10 mouse cellular contexts compared by ENCODE assay signal in the genomic region with DNA sequence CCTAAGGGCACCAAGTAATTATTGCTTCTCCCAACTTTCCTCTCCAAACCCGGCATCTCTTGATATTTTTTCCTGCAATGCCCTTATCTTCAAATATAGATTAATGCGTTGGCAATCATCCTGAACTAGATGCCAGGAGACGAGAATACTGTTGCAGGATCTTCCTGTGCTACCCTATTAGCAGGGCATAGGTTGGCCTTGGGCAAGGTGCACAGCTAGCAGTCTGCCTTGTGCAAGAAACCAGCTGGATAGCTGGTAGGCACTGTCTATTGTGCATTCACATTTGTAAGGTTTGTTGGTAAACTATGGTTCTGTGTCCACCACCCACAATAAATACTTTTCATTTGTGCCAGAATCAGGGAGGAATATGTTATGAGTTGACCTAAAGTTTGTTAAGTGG. TPM values are rescaled to one million over a fixed set of nuclear protein-coding genes. Genes with fewer than 3 reads are reported as not detected.
DNase-seq lines count a peak whose midpoint lies in the region; ATAC-seq lines count a peak whose summit lies in the region.
"Had no signal": no experiment of that assay in that cellular context is flagged by ENCODE, and none has a peak within 500 bp of the region (broad histone marks: within the 10 kb centered on the region; RNA-seq: fewer than 3 reads in every experiment).

No protein-coding gene starts in this region.

- 73% methylated on average over 3 of the region's 3 CpGs for WGBS in hindbrain, embryonic 11.5 days
- 59% methylated on average over 3 of the region's 3 CpGs for WGBS in hindbrain, embryonic 16.5 days
- WGBS in neural tube, embryonic 13.5 days, result 74% methylated on average over 3 of the region's 3 CpGs
- WGBS in neural tube, embryonic 15.5 days, result 72% methylated on average over 3 of the region's 3 CpGs
- WGBS in kidney, embryonic 14.5 days, result 61% methylated on average over 3 of the region's 3 CpGs

- H3K27me3 ChIP-seq in hindbrain, embryonic 11.5 days (ENCODE audit: control insufficient read depth, insufficient read depth, low read length), result peaks cover 7% of the 10 kb centered on the region
- peaks cover 24% of the 10 kb centered on the region for H3K27me3 ChIP-seq in hindbrain, embryonic 16.5 days (replicated peaks; ENCODE audit: control insufficient read depth, insufficient read depth, low read length)
- H3K27me3 ChIP-seq in neural tube, embryonic 13.5 days, result peaks cover 48% of the 10 kb centered on the region
- H3K27me3 ChIP-seq in neural tube, embryonic 15.5 days (replicated peaks), result peaks cover 32% of the 10 kb centered on the region
- H3K27me3 ChIP-seq in kidney, embryonic 14.5 days (ENCODE audit: control insufficient read depth, insufficient read depth, low read length), result no peaks in the 10 kb centered on the region

- H3K4me2 ChIP-seq in hindbrain, embryonic 11.5 days (replicated peaks; ENCODE audit: low read depth, low read length), result peak overlapping the region; percentile 98; the same call in 1 of the 2 replicates
- no peak overlapping the region for H3K4me2 ChIP-seq in hindbrain, embryonic 16.5 days (ENCODE audit: low read length)
- H3K4me2 ChIP-seq in neural tube, embryonic 13.5 days, result peak overlapping the region; percentile 100
- H3K4me2 ChIP-seq in neural tube, embryonic 15.5 days, result no peak overlapping the region; the same call in 1 of the 2 replicates
- peak overlapping the region; percentile 58 for H3K4me2 ChIP-seq in kidney, embryonic 14.5 days (replicated peaks; ENCODE audit: low read depth, low read length)

- no peak overlapping the region for H3K27ac ChIP-seq in hindbrain, embryonic 11.5 days (ENCODE audit: low read depth, low read length)
- no peak overlapping the region for H3K27ac ChIP-seq in hindbrain, embryonic 16.5 days (ENCODE audit: low read depth, low read length)
- no peak overlapping the region for H3K27ac ChIP-seq in neural tube, embryonic 13.5 days (replicated peaks)
- no peak overlapping the region for H3K27ac ChIP-seq in neural tube, embryonic 15.5 days (replicated peaks)
- H3K27ac ChIP-seq in kidney, embryonic 14.5 days (ENCODE audit: low read depth, low read length), result no peak overlapping the region

- H3K4me3 ChIP-seq in hindbrain, embryonic 11.5 days (ENCODE audit: low read depth, low read length), result peak overlapping the region; percentile 75; the same call in 1 of the 2 replicates
- no peak overlapping the region for H3K4me3 ChIP-seq in hindbrain, embryonic 16.5 days (ENCODE audit: low read length)
- H3K4me3 ChIP-seq in neural tube, embryonic 13.5 days, result no peak overlapping the region
- no peak overlapping the region for H3K4me3 ChIP-seq in neural tube, embryonic 15.5 days (replicated peaks)
- peak overlapping the region; percentile 63; the same call in 1 of the 2 replicates for H3K4me3 ChIP-seq in kidney, embryonic 14.5 days (ENCODE audit: low read length)

- ATAC-seq in hindbrain, embryonic 11.5 days (ENCODE audit: low FRiP score), result no peak
- no peak for ATAC-seq in hindbrain, embryonic 16.5 days
- ATAC-seq in neural tube, embryonic 13.5 days (ENCODE audit: low read depth), result no peak
- no peak for ATAC-seq in neural tube, embryonic 15.5 days (ENCODE audit: low FRiP score)
- no peak for ATAC-seq in kidney, embryonic 14.5 days (ENCODE audit: low FRiP score, low TSS enrichment)
- ATAC-seq: activated CD4-positive, CD25-positive, alpha-beta regulatory T cell, adult 4 months had no signal

- H3K36me3 ChIP-seq in hindbrain, embryonic 11.5 days (ENCODE audit: control insufficient read depth, insufficient read depth, low read length), result no peaks in the 10 kb centered on the region
- H3K36me3 ChIP-seq in hindbrain, embryonic 16.5 days (ENCODE audit: control insufficient read depth, insufficient read depth, low read length), result no peaks in the 10 kb centered on the region
- no peaks in the 10 kb centered on the region for H3K36me3 ChIP-seq in neural tube, embryonic 13.5 days
- H3K36me3 ChIP-seq in neural tube, embryonic 15.5 days, result no peaks in the 10 kb centered on the region
- no peaks in the 10 kb centered on the region for H3K36me3 ChIP-seq in kidney, embryonic 14.5 days (ENCODE audit: control insufficient read depth, insufficient read depth, low read length)

- H3K9me3 ChIP-seq in hindbrain, embryonic 11.5 days (ENCODE audit: control insufficient read depth, low read length), result no peaks in the 10 kb centered on the region
- H3K9me3 ChIP-seq in hindbrain, embryonic 16.5 days (ENCODE audit: control insufficient read depth, low read length), result no peaks in the 10 kb centered on the region
- no peaks in the 10 kb centered on the region for H3K9me3 ChIP-seq in neural tube, embryonic 13.5 days
- no peaks in the 10 kb centered on the region for H3K9me3 ChIP-seq in neural tube, embryonic 15.5 days (replicated peaks)
- no peaks in the 10 kb centered on the region for H3K9me3 ChIP-seq in kidney, embryonic 14.5 days (ENCODE audit: control insufficient read depth, low read length)

- DNase-seq in hindbrain, embryonic 11.5 days (ENCODE audit: low spot score), result no peak
- no peak for DNase-seq in adrenal gland, postnatal 25 days
- no peak for DNase-seq in testis, postnatal 10 days (ENCODE audit: low spot score)
- DNase-seq: thymus, adult 18-20 months had no signal

- peaks cover 12% of the 10 kb centered on the region; the same call in 1 of the 2 replicates for H3K4me1 ChIP-seq in hindbrain, embryonic 11.5 days (replicated peaks; ENCODE audit: control insufficient read depth, insufficient read depth, low read length)
- H3K4me1 ChIP-seq in hindbrain, embryonic 16.5 days (ENCODE audit: control insufficient read depth, insufficient read depth, low read depth, low read length), result peaks cover 10% of the 10 kb centered on the region
- peaks cover 34% of the 10 kb centered on the region for H3K4me1 ChIP-seq in neural tube, embryonic 13.5 days (replicated peaks)
- H3K4me1 ChIP-seq in neural tube, embryonic 15.5 days, result peaks cover 15% of the 10 kb centered on the region
- H3K4me1 ChIP-seq in kidney, embryonic 14.5 days (ENCODE audit: control insufficient read depth, insufficient read depth, low read length), result peaks cover 31% of the 10 kb centered on the region

- H3K9ac ChIP-seq in hindbrain, embryonic 11.5 days (ENCODE audit: low read depth, low read length), result no peak overlapping the region
- H3K9ac ChIP-seq in hindbrain, embryonic 16.5 days (ENCODE audit: low read depth, low read length), result no peak overlapping the region
- no peak overlapping the region for H3K9ac ChIP-seq in neural tube, embryonic 13.5 days
- H3K9ac ChIP-seq in neural tube, embryonic 15.5 days (replicated peaks), result no peak overlapping the region
- peak overlapping the region; percentile 58; the same call in 1 of the 2 replicates for H3K9ac ChIP-seq in kidney, embryonic 14.5 days (ENCODE audit: low read depth, low read length)

RNA-seq across cellular contexts. Expression of gene Trabd2b, which starts 1.0 kb away (rescaled TPM):
- polyA plus RNA-seq in hindbrain, embryonic 11.5 days (2014; fragmentation: Nextera tagmentation; extraction: Ambion mirVana), result 1.6 and 2.0 TPM in 2 replicates
- 0.50 and 0.85 TPM in 2 replicates for polyA plus RNA-seq in hindbrain, embryonic 16.5 days (2015; fragmentation: Nextera tagmentation; extraction: Ambion mirVana)
- polyA plus RNA-seq in neural tube, embryonic 13.5 days (2015; fragmentation: Nextera tagmentation; extraction: Ambion mirVana), result 0.84 and 0.90 TPM in 2 replicates
- polyA plus RNA-seq in neural tube, embryonic 15.5 days (2015; fragmentation: Nextera tagmentation; extraction: Ambion mirVana), result 0.56 and 0.75 TPM in 2 replicates
- 4.1 and 5.0 TPM in 2 replicates for polyA plus RNA-seq in kidney, embryonic 14.5 days (2014; fragmentation: Nextera tagmentation; extraction: Ambion mirVana)
- total RNA-seq in adrenal gland, postnatal 25 days (2021), result 0.67 and 0.97 TPM in 2 replicates
- total RNA-seq: neutrophil, adult 5-6 weeks had no signal
- polyA plus RNA-seq: activated CD4-positive, CD25-positive, alpha-beta regulatory T cell, adult 4 months had no signal

Comparison
In these comparisons a context has a peak if more than half of its experiments do, and no peak if none do; other contexts are left out.
1. H3K4me2 ChIP-seq: peak in hindbrain, embryonic 11.5 days (single experiment), neural tube, embryonic 13.5 days (single experiment) and kidney, embryonic 14.5 days (single experiment); none in hindbrain, embryonic 16.5 days (single experiment) and neural tube, embryonic 15.5 days (single experiment).
2. H3K4me3 ChIP-seq: peak in hindbrain, embryonic 11.5 days (single experiment) and kidney, embryonic 14.5 days (single experiment); none in hindbrain, embryonic 16.5 days (single experiment), neural tube, embryonic 13.5 days (single experiment) and neural tube, embryonic 15.5 days (single experiment).